Comparison of ENCODE assay signal across 17 mouse cellular contexts in the genomic region with DNA sequence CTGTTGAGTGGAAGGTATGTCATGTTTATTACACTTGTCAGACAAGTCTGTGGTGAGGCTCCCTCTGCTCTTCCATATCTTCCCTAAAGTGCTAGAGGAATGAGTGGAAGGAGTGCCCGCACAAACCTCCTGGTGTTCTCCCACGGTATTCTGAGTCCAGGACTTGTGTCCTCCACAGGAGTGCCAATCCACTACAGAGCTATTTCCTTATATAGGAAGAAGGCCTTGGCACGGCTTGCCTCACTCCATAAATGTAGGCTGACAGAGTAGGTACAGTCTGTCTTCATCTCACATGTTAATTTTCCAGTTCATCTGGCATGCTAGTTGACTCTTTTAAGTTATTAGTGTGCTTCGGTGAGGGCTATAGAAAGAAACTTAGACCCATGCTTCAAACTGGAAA.
DNase-seq lines count a peak whose midpoint lies in the region; ATAC-seq and TF ChIP-seq lines count a peak whose summit lies in the region.
"Had no signal": no experiment of that assay in that cellular context is flagged by ENCODE, and none has a peak within 500 bp of the region (broad histone marks: within the 10 kb centered on the region; RNA-seq: fewer than 3 reads in every experiment).

No protein-coding gene starts in this region.

- 57% methylated on average over 4 of the region's 4 CpGs for WGBS in heart, adult 2 months
- WGBS in heart, embryonic 11.5 days (ENCODE audit: insufficient replicate concordance): 50% methylated on average over 4 of the region's 4 CpGs

- intact Hi-C loops in heart, adult 2 months (cut with DNase I): loop anchor here (10.0 kb wide), 1 partner anchor 257 kb away; no protein-coding TSS in a partner anchor
- intact Hi-C loops in heart, postnatal 10 days (cut with DNase I): no loop called here

- no peaks in the 10 kb centered on the region for H3K9me3 ChIP-seq in heart, embryonic 11.5 days (replicated peaks; ENCODE audit: control insufficient read depth, low read length)
- H3K9me3 ChIP-seq: forebrain, embryonic 12.5 days; hindbrain, embryonic 15.5 days; limb, embryonic 12.5 days; liver, embryonic 13.5 days; lung, embryonic 15.5 days; midbrain, embryonic 13.5 days had no signal

- no peaks in the 10 kb centered on the region for H3K79me2 ChIP-seq in heart, adult 2 months (replicated peaks; ENCODE audit: control insufficient read depth, insufficient read depth, low read length)

- peaks cover 4% of the 10 kb centered on the region; the same call in 1 of the 2 replicates for H3K4me1 ChIP-seq in heart, adult 2 months (ENCODE audit: control insufficient read depth, insufficient read depth, low read length)
- H3K4me1 ChIP-seq in heart, embryonic 11.5 days (ENCODE audit: control insufficient read depth, insufficient read depth, low read length): 0 out of 2 replicates have a peak, but pooled peaks cover 3% of the 10 kb centered on the region
- H3K4me1 ChIP-seq: forebrain, embryonic 12.5 days; liver, embryonic 13.5 days; lung, embryonic 15.5 days had no signal

- no peak overlapping the region for H3K4me3 ChIP-seq in heart, adult 2 months
- H3K4me3 ChIP-seq in heart, embryonic 11.5 days (ENCODE audit: low read depth, low read length): no peak overlapping the region
- H3K4me3 ChIP-seq: forebrain, embryonic 12.5 days; hindbrain, embryonic 15.5 days; limb, embryonic 12.5 days; liver, embryonic 13.5 days; lung, embryonic 15.5 days; midbrain, embryonic 13.5 days had no signal

- ATAC-seq in heart, embryonic 11.5 days (replicated peaks; ENCODE audit: insufficient number of reproducible peaks, low FRiP score, low TSS enrichment): no peak
- ATAC-seq: intestine, embryonic 16.5 days; midbrain, embryonic 13.5 days had no signal

- TF ChIP-seq EP300 in heart, adult 2 months (IDR thresholded peaks at IDR 0.05; ENCODE audit: insufficient read depth, low read depth, low read length): no peak

- no peak for TF ChIP-seq CTCF in heart, adult 2 months (IDR thresholded peaks at IDR 0.05)

- no peaks in the 10 kb centered on the region for H3K27me3 ChIP-seq in heart, adult 2 months (ENCODE audit: control insufficient read depth, insufficient read depth, low read length)
- no peaks in the 10 kb centered on the region for H3K27me3 ChIP-seq in heart, embryonic 11.5 days (ENCODE audit: control insufficient read depth, insufficient read depth, low read length)
- H3K27me3 ChIP-seq: forebrain, embryonic 12.5 days; hindbrain, embryonic 15.5 days; limb, embryonic 12.5 days; liver, embryonic 13.5 days; lung, embryonic 15.5 days; midbrain, embryonic 13.5 days had no signal

- H3K27ac ChIP-seq in heart, adult 2 months: peak overlapping the region; percentile 64
- H3K27ac ChIP-seq in heart, embryonic 11.5 days (ENCODE audit: low read depth, low read length): no peak overlapping the region
- H3K27ac ChIP-seq: forebrain, embryonic 12.5 days; hindbrain, embryonic 15.5 days; limb, embryonic 12.5 days; liver, embryonic 13.5 days; lung, embryonic 15.5 days; midbrain, embryonic 13.5 days had no signal

- H3K36me3 ChIP-seq in heart, adult 2 months (ENCODE audit: control insufficient read depth, insufficient read depth, low read length): peaks cover 5% of the 10 kb centered on the region
- no peaks in the 10 kb centered on the region for H3K36me3 ChIP-seq in heart, embryonic 11.5 days (ENCODE audit: control insufficient read depth, insufficient read depth, low read length)
- H3K36me3 ChIP-seq: forebrain, embryonic 12.5 days; hindbrain, embryonic 15.5 days; limb, embryonic 12.5 days; liver, embryonic 13.5 days; lung, embryonic 15.5 days; midbrain, embryonic 13.5 days had no signal

- DNase-seq in heart, adult 2 months: peak in 1 of 2 experiments; percentile 45
- DNase-seq in right cerebral cortex, adult 2 months (ENCODE audit: low spot score in 2 of 2): peak; percentile 21 to 34
- DNase-seq in right cerebral cortex, postnatal 25 days: no peak
- peak; percentile 32 to 51 for DNase-seq in heart, postnatal 10 days
- peak; percentile 57 for DNase-seq in telencephalon, adult 2 months (ENCODE audit: low read depth, low spot score)
- no peak for DNase-seq in layer of hippocampus, adult 11-12 months (ENCODE audit: low spot score)
- DNase-seq: adrenal gland, postnatal 10 days; cerebellum, adult 11-12 months; cerebellum, postnatal 36 days; liver, embryonic 13.5 days had no signal

- H3K9ac ChIP-seq in heart, adult 2 months (ENCODE audit: low read depth, low read length): no peak overlapping the region
- no peak overlapping the region for H3K9ac ChIP-seq in heart, embryonic 11.5 days (ENCODE audit: low read depth, low read length)
- H3K9ac ChIP-seq: forebrain, embryonic 12.5 days; hindbrain, embryonic 15.5 days; limb, embryonic 12.5 days; liver, embryonic 13.5 days; lung, embryonic 15.5 days; midbrain, embryonic 13.5 days had no signal

- H3K4me2 ChIP-seq in heart, embryonic 11.5 days: no peak overlapping the region
- H3K4me2 ChIP-seq: forebrain, embryonic 12.5 days; hindbrain, embryonic 15.5 days; limb, embryonic 12.5 days; liver, embryonic 13.5 days; lung, embryonic 15.5 days; midbrain, embryonic 13.5 days had no signal

- 0 out of 2 replicates have a peak, but pooled peaks have one; percentile 16 for TF ChIP-seq POLR2A in heart, adult 2 months (IDR thresholded peaks at IDR 0.05; ENCODE audit: insufficient read depth, low read depth, low read length)

Comparison
In these comparisons a context has a peak if more than half of its experiments do, and no peak if none do; other contexts are left out.
1. DNase-seq: peak in right cerebral cortex, adult 2 months (2 of 2), heart, postnatal 10 days (2 of 2) and telencephalon, adult 2 months (single experiment); none in right cerebral cortex, postnatal 25 days (single experiment) and layer of hippocampus, adult 11-12 months (single experiment).